Mouse (Mus musculus): ENCODE measurements around the gene Aldh18a1.
"Not testable (repeated sequence)": the region's sequence is repeated elsewhere in the genome, so short reads cannot be mapped to it uniquely, and the experiment has no call there.

Gene Aldh18a1

DNA sequence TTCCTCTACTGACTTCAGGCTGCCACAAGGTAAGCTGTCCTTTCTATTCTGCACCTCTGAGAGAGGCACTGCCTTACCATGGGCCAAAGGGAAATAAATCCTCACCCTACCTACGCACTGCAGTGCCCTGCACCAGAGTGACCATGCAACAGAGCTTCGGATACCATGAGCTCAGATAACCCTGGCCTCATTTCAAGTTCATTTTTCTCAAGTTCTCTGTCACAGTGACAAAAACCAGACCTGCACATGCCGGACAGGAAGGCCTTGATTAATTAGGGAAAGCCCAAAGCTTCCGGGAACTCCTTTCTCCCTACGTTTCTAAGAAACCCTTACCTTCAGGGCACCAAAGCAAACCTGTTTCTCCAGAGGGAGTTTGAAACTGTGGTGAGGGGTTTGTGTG, 6.6 kb downstream of the Aldh18a1 start:
- DNase-seq: no peak

DNA sequence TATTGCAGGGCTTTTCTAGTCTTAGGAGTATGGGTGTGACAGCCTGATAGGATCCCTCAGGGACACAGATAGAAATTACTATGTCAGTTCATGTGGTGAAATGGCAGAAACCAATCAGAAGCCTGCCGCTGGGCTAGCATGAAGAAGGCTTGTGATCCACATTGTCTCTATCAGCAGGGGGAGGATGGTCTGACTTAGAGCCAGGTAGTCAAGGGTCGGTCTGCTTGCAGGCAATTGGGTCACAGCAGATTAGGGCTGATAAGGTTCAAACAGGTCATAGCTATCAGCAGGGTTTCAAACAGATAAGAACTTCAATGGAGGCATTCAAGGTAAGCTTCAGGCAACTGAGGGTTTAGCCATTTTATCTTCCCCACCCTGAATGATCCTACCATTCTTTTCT, 7.4 kb downstream of the Aldh18a1 start:
- DNase-seq: no peak

DNA sequence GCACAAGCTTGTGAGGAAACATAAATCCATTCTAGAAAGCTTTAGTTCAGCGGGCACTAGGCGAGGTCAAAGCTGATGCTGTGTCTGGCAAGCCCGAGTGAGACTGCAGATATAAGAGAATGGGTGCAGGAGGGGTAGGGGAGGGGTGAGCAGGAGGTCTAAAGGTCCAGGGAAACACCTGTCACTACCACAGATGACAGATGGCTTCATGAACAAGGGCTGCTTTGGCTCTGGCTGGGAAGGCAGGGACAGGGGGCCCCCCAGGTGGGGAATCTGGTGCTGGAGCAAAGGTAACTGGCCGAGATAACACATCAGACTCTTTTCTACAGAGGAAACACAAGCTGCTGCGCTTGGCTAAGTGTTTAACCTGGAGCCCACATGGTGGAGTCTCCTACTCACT, 12.8 kb downstream of the Aldh18a1 start:
- peak; percentile 75 for DNase-seq

DNA sequence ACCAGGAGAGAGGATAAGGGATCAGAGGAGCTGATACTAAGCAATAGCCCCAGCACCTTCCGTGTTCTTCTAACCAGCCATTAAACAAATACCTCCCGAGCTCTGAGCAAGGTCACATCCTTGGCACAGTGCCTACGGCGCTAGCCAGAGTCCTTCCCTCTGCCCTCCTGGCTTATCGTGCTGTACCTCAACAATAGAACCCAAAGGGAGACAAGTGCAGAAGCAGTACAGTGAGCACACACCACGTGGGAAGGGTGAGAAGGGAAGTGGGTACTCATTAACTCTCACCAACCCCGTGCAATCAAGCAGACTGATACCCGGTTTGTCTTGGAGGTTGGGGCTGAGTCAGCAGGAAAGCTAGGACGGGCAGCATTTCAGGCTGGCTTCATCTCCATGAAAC, 17.5 kb downstream of the Aldh18a1 start:
- DNase-seq: no peak

DNA sequence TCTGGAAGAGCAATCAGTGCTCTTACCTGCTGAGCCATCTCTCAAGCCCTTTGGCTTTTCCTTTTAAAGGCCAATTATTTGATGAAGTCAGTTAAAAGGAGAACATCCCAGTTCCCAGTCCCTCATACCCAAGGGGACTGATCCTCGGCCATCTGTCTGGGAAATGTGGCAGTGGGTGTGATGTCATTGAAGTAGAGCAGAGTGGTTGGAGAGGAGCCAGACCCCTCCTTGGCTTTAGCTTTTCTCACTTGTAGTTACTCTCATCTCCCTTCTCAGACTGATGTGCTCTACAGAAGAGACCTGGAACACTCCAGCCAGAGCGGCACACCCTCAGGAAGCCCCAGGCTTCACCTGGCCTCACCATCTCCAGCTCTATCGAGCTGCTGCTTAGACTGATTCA, 20.6 kb downstream of the Aldh18a1 start:
- peak; percentile 49 for DNase-seq

DNA sequence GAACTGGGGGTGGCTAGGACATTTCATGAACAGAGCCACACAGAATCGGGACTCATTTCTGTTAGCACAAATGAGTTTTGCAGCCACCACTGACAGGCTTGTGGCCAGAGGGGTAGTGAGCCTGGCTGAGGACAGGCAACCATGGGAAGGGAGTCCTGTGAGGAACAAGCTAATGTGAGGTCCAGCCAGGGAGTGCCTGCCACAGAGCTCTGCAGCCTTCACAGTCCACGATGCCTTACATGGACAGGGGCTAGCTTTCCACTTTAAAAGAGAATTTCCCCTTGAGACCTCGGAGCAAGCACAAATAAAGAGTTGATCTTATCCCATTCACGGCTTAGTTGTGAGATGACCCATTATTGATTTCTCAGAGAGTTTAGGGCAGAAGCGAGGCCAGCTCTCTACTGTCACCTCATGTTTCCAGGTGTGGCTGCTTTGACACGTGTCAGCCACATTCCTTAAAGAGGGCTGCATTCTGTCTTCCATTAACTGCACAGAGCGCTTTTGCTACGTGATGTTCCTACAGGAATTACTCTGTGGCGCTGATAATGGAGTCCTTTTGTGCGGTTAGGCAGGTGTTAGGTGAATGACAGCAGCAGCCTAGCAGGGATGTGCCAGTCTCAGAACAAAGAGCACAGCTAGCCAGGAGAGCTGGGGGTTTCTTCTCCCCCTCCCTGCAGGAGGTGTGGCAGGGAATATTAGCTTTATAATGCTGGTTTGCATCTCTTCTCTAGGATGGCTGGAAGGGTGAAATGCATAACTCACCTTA, 24.2 kb downstream of the Aldh18a1 start:
- DNase-seq: no peak

DNA sequence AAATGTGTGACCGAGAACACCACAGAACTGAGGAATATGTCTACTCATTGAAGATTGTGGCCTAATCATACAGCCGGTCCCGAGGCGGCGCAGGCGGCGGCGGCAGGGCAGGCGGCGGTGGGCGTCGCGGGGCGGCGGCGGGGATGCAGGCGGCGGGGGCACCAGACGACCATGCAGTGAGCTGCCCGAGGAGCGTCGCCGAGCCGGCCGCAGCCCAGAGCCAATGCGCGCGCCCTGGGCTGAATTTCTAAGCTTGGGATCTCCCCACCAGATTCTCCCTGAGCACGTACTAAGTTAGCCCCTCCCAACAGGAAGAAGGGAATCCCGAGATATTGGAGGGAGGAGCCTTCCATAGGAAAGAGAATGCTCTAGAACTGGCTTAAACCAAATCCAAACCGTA, 26.7 kb downstream of the Aldh18a1 start:
- not testable (repeated sequence) for DNase-seq

DNA sequence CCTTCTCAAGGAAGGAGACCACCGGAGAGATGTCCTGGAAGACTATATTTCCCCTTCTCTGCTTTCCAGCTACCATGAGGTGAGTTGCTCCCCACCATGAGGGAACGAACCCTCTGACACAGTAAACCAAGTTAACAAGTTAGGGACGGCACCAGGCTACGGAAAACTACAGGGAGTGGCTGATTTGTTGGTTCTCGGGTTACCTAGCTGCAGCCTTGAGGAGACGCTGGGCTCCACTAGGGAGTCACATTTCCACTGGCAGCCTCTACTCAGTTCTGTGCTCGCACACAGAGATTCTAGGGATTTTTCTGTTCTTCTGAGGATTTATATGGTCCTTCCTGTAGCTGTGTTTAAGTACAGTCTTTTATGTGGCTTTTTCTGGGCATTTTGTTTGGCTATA, 32.2 kb downstream of the Aldh18a1 start:
- DNase-seq: no peak

DNA sequence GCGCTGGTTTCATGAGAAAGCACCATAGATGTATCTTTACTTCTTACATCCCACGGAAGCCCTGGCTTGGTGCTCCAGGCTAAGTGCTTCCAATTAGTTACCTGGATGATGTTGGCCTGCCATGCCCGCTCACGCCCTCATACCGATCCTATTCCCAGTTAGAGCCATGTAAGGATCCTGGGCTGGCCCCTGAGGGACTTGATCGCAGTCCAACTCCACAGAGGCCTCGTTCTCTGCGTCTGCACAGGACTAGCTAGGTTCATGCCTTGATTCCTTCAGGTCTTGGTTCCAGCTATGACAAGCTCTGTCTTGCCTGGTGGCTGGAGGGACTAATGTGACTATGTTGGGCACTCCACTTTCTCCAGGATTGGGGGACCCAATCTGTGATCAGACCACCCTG, 33.1 kb downstream of the Aldh18a1 start:
- DNase-seq: no peak

DNA sequence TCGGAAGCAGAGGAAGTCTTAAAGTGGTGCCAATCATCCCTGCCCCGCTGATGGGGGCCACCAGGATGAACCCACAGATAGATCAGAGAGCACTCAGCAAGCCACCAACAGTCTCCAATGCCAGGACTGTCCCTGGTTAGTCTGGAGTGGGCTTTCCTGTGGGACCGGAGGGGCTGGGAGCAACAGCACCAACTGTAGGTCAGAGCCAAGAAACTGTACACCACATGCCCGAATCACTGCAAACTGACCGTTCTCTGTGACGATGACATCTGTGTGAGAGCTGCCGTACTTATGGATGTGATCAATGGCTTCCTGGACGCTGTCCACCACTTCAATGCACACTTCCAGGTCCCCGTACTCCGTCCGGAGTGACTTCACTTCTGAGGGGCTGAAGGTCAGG, 33.9 kb downstream of the Aldh18a1 start:
- DNase-seq: no peak

DNA sequence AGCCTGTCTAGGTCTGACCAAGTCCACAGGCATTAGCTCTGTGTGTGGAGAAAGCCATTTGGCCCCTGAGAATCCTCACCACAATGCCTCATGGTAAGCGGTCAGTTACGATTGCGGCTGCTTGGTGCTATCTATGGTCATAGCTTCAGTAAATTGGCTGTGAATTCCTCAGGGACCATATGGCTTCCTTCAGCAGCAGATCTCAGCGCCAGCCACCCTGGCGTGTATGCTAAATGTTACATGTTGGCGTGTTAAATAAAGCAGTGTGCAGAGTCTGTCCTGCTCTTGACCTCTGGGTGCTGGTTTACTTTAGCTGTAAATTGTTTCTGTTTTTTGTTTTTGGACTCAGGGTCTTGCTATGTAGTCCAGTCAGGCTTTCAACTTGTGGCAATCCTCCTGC, 34.4 kb downstream of the Aldh18a1 start:
- no peak for DNase-seq

DNA sequence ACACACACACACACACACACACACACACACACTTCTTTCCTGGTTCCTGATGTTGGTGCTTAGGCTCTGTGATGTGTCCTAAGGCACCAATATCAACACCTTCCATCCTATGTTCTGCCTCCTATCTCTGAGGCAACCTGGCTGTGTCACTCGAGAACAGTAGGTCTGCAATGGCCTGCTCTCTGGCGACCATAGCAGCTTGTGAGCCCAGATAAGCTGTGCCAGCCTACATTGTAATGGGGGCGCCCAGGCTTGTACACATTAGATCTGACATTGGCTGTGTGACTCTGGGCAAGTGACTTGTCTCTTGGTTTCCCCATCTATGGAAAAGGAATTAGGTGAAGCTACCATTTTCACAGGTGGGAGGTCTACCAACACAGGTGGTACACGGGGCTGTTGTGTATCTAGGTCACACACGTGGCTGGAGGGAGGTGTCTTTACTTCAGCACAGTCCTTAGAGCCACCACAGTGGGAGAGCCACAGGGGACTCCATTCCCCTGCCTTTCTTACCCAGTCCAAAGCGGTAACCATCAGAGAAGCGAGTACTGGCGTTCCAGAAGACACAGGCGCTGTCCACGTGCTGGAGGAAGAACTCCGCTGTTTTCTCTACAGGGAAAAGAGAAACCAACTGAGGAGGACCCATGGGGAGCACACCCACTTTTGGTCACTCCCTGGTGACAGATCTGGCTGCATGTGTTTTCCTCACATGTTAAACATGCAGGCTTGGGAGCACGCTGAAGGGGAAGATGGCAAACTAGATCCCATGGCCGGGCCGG, 35.1 kb downstream of the Aldh18a1 start:
- DNase-seq: no peak

DNA sequence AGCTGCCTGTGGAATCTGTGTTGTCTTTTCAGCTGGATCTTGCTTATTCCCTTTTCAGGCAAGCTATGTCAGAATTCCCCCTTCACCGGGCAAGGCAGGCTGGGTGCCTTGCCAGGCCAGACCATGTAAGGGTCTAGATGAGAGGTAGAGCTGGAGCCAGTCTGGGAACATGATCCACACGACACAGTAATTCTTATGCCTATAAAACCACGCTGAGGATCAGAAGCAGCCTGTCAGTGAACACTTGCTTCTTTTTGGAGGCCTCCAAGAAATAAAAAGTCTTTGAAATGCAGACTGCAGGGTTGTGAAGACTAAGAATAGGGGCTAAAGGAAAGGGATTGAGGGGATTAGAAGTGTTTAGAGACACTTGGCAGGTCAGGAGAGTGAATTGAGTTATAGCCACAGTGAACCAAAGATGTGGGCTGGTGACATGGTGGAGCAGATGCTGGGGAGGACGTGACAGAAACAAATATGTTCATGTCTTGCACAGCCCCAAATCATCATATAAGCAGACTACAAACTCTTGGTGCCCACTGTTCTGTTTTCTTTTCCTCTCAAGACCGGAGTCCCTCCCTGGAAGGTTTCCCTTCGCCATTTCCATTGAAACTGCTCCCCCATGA, 38.6 kb downstream of the Aldh18a1 start:
- DNase-seq: no peak

DNA sequence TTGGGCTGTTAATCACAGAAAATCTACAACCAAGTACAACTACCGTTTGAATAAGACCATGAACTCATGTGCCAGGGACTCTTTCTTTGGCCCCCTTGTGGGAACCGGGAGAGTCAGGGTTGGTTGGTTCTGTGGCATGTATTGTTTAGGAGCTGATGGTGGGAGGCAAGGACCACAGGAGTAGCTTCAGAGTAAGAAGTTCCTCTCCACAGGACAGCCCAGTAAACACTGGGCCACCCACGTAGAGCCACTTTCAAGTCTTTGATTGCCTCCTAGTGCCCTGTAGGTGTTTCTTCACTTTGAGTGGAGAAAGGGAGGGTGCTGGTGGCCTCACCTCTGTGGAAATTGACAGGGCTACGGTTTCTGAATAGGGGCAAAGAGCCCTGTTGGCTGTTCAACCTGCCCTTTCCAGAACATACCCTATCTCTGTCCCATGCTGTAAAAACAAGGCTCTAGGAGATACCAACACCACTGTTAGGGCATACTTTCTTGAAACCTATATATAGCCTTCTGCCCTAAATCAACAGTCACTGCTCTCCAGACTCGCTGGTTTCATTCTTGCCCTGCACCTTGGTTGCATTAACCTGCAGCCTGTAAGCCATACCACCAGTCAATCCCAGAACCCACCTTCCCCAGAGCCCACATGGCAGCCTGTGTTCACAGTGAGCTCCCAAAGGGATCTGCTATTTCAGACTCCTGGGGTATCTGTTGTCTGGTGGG, 39.3 kb downstream of the Aldh18a1 start:
- no peak for DNase-seq

DNA sequence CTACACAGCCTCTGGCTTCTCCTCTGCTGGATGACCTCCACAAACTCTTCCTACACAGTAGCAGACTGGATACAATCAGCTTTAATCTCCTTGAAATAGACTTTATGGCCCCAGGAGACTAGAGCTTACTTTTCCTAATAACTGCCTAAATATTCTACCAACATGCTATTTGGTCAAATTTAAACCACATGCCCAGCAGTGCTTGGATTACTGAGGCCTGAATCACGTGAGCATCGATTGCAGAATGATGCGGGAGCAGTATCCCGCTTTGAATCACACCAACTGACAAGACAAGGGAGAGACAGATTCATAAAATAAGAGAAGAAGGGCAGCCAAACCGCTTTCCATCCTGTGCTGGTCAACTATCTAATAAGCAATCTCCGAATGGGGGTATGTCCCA, 39.9 kb downstream of the Aldh18a1 start:
- no peak for DNase-seq

DNA sequence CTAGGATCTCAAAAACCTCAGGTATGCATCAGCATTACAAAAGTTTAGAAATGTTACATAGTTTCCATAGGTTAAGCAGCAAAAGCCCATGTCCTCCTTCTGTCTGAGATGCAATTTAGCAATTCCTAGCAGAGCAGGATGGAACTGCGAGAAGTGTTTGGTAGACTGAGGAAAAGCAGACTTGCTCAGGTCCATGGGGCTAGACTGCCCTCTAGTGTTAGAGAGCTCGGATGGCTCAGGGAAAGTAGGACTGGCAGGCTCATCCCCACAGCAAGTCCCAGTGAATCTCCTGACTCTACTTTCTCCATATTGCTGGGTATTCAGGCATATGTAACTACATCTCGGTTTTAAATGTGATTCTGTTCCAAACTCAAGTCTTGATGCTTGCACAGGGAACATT, 43.4 kb downstream of the Aldh18a1 start:
- DNase-seq: peak; percentile 66

DNA sequence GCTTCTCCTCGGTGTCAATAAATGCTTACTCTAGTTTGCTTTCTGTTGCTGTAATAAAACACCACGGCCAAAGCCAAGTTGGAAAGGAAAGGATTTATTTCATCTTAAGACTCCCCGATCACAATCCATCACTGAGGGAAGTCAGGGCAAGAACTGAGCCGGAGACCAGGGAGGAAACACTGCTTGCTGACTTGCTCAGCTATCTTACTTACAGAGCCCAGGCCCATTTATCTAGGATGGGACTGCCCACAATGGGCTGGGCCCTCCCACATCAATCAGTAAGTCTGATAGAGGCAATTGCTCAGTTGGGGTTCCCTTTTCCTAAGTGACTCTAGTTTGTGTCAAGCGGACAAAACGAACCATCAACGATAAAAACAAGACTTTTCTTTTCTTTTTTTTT, 45.5 kb downstream of the Aldh18a1 start:
- DNase-seq: no peak

DNA sequence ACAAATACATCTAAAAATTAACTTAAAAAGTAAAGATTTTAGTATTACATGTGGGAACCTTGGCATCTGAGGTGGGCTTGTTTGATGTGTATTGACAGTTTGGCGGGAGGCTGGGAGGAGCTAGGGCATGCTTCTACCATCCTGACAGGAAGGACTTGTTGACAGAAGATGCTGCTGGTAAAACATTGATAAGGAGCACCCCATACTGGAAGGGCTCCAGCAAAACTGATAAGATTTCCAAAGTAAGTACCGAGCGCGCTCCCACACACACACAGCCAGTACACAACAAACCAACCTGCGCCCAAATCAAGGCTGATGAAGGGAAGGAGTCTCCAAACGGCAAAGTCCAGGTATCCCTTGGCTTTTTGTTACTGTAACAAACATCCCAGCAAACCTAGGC, 51.7 kb downstream of the Aldh18a1 start:
- no peak for DNase-seq

DNA sequence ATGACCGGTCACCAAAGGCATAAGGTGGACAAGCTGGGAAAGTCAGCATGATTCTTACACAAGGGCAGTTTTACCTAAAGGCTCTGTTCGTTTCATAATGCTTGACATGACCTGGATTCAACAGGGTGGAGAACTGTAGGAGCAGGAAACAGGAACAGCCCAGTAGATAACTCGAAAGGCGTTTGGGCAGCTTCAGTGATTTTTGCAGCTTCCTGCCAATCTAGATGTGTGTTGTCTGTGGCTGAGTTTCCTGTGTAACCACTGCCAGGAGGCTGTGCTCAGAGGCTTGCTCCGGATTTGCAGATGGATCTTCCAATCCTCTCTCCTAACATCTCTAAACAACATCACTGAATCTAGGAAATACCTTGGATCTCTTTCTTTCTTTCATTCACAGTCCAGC, 55.7 kb downstream of the Aldh18a1 start:
- DNase-seq: no peak

DNA sequence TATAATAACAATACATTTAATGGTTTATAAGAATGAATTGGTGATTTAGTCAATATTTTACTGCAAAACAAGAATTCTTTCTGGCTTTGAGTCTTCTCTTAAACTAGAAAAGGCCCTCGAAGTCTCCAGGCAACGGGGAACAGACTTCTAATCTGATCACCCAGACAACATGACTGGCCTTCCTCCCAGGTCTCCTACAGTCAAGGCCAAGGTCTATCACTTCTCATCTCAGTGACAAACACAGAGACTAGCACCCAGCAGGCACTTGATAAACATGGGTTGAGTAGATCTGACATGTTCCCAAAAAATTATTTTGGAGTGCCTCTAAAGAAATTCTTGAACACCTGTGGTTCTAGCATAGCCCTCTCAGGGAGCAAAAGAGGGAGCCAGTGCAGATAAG, 57.9 kb downstream of the Aldh18a1 start:
- DNase-seq: no peak

DNA sequence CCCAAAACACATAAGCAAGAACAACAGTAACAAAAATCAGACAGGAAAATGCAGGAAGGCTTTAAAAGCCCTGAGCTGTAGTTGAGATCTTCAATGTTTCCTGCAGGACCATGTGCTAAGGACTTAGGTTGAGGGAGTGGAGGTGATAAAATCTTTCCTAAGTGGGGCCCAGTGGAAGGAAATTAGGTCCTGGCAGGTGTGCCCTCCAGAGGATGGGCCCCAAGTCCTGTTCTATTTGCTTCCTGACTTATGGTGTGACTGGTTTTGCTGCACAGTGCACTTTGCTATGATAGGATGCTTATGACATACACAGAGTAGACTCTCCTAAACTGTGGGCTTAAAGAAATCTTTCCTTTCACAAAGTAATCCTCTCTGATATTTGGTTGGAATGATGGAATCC, 60.0 kb downstream of the Aldh18a1 start:
- DNase-seq: no peak

DNA sequence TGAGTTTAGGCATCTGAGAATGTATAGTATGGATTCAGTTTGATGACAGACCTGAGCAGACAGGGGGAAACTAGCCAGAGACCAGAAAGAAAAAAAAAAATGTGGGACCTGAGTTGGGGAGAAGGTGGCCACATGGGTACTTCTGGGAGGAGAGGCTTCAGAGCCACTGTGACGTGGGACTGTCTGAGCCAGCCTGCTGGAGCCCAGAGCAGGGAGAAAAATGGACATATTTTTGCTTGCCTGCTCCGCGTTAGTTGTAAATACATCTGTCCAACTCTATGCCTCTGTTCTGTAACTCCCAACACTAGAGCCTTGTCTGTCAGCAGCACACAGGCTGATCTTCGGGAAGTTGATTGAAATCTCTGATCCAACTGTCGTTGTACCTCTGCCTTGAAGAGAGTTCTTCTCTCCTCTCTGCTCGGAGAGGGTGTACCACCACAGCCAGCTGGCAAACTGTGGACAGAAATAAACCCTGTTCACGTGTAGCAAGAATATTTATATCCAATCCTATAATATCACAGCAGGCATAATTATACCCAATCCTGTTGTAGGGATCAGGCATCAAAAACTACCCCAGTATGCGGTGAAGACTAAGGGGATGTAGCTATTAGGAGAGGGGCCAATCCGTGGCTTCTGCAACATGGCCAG, 61.8 kb downstream of the Aldh18a1 start:
- DNase-seq: no peak

DNA sequence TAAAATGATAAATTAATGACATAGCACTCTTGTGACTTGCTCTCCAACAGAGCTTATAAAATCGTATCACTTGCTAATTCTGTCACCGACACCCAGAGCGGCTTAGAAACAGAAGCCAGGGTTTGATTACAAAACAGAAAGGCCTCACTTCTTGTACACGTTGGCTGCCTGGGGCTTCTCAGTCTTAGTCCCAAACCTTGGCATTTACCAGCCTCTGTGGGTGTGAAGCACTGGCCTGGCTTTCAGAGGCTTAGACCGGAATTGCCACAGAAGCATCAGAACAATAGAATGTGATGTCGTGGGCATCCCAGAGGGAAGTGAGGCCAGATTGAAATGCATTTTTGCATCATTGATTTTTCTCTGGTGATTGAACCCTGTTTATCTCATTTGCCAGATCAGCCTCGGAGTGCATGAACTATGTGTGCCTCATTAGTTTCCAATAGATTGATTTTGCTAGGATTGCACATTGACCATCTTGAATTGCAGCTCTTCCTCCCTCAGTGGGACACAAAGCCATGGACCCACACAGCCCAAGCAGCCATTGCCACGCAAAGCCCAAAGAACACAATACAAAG, 64.7 kb downstream of the Aldh18a1 start:
- DNase-seq: no peak
